In genomic region chr19:24032654-24033236, GRCm38 (mm10) we compare ENCODE assay signal across 24 mouse cellular contexts. TPM values are rescaled to one million over a fixed set of nuclear protein-coding genes. Genes with fewer than 3 reads are reported as not detected.
"Had no signal": no experiment of that assay in that cellular context is flagged by ENCODE, and none has a peak within 500 bp of the region (broad histone marks: within the 10 kb centered on the region; RNA-seq: fewer than 3 reads in every experiment).

No protein-coding gene starts in this region.

- ATAC-seq: liver, embryonic 12.5 days; midbrain, embryonic 15.5 days had no signal

- H3K27ac ChIP-seq: layer of hippocampus, adult 2 months; limb, embryonic 10.5 days; limb, embryonic 13.5 days; liver, embryonic 12.5 days; liver, embryonic 15.5 days; lung, embryonic 15.5 days; macrophage; midbrain, embryonic 12.5 days; midbrain, embryonic 15.5 days; neural tube, embryonic 12.5 days; neural tube, embryonic 15.5 days; stomach, postnatal 0 days had no signal

- H3K4me3 ChIP-seq: layer of hippocampus, adult 2 months; limb, embryonic 10.5 days; limb, embryonic 13.5 days; liver, embryonic 12.5 days; liver, embryonic 15.5 days; lung, embryonic 15.5 days; midbrain, embryonic 12.5 days; midbrain, embryonic 15.5 days; neural tube, embryonic 12.5 days; neural tube, embryonic 15.5 days had no signal

- H3K4me2 ChIP-seq: limb, embryonic 13.5 days; liver, embryonic 12.5 days; liver, embryonic 15.5 days; lung, embryonic 15.5 days; midbrain, embryonic 12.5 days; midbrain, embryonic 15.5 days; neural tube, embryonic 12.5 days; neural tube, embryonic 15.5 days had no signal

- DNase-seq: kidney, adult 18-20 months; kidney, adult 9 months; layer of hippocampus, adult 9-11 months; liver; lung, adult 18-20 months; lung, postnatal 14 days; right cerebral cortex, adult 18-20 months; right cerebral cortex, postnatal 14 days; right cerebral cortex, postnatal 4 days; thymus, adult 2 months; thymus, postnatal 14 days; thymus, postnatal 4 days had no signal

- H3K9me3 ChIP-seq: limb, embryonic 10.5 days; limb, embryonic 13.5 days; liver, embryonic 12.5 days; liver, embryonic 15.5 days; lung, embryonic 15.5 days; midbrain, embryonic 12.5 days; midbrain, embryonic 15.5 days; neural tube, embryonic 12.5 days; neural tube, embryonic 15.5 days had no signal

- H3K9ac ChIP-seq: limb, embryonic 13.5 days; liver, embryonic 12.5 days; liver, embryonic 15.5 days; lung, embryonic 15.5 days; midbrain, embryonic 12.5 days; midbrain, embryonic 15.5 days; neural tube, embryonic 12.5 days; neural tube, embryonic 15.5 days had no signal

- H3K4me1 ChIP-seq: liver, embryonic 15.5 days had no signal

- H3K36me3 ChIP-seq: limb, embryonic 10.5 days; limb, embryonic 13.5 days; liver, embryonic 12.5 days; liver, embryonic 15.5 days; lung, embryonic 15.5 days; midbrain, embryonic 12.5 days; midbrain, embryonic 15.5 days; neural tube, embryonic 12.5 days; neural tube, embryonic 15.5 days had no signal

RNA-seq across cellular contexts. Expression of gene Fam189a2, which starts 1.9 kb away (rescaled TPM):
- polyA plus RNA-seq: macrophage had no signal
